Mouse (Mus musculus) olfactory bulb, adult 2 months (tissue): Measurements from ENCODE around the gene Tent5b. TPM values are rescaled to one million over a fixed set of nuclear protein-coding genes. Genes with fewer than 3 reads are reported as not detected.

Experiments
- H3K27ac ChIP-seq: fragments of 200-500 bp; 2 replicates; pipeline ENCODE4 v1.5.1; 2012; ENCODE audit warnings: low read depth, low read length; ENCODE audit not compliant: insufficient read depth
- H3K4me1 ChIP-seq: fragments of 200-500 bp; 2 replicates; pipeline ENCODE4 v1.6.1; 2012; ENCODE audit warnings: low read length; ENCODE audit not compliant: control insufficient read depth, insufficient read depth
- H3K4me3 ChIP-seq: fragments of 200-500 bp; 2 replicates; pipeline ENCODE4 v1.5.1; 2012; ENCODE audit warnings: mild to moderate bottlenecking, low read depth, low read length, moderate library complexity; ENCODE audit not compliant: insufficient read depth
- CTCF ChIP-seq: fragments of 200-500 bp; IDR thresholded peaks from 2 replicates; pipeline ENCODE4 v1.5.1; 2012; ENCODE audit warnings: low read depth, mild to moderate bottlenecking, low read length, moderate library complexity; ENCODE audit not compliant: insufficient read depth
- POLR2A ChIP-seq: fragments of 200-500 bp; IDR thresholded peaks from 2 replicates; pipeline ENCODE4 v1.6.1; 2012; ENCODE audit warnings: mild to moderate bottlenecking, low read depth, low read length, moderate library complexity; ENCODE audit not compliant: insufficient read depth
- WGBS: fragments of 180-500 bp; shearing (Covaris S2); methylation state at CpG from one replicate; pipeline ENCODE4 v1.1.7; 2018; 5-methylcytosine and 5-hydroxymethylcytosine counted together
- polyA plus RNA-seq: library from polyadenylated mRNA; stranded (reverse); fragments of >200 nt; gene quantifications from 2 replicates; pipeline ENCODE4 v1.2.4, GENCODE M21; 2012; ENCODE audit warnings: low replicate concordance; ENCODE audit not compliant: missing spikeins, insufficient read depth, insufficient read length

Gene Tent5b
- polyA plus RNA-seq, 1 experiment, result not detected

DNA sequence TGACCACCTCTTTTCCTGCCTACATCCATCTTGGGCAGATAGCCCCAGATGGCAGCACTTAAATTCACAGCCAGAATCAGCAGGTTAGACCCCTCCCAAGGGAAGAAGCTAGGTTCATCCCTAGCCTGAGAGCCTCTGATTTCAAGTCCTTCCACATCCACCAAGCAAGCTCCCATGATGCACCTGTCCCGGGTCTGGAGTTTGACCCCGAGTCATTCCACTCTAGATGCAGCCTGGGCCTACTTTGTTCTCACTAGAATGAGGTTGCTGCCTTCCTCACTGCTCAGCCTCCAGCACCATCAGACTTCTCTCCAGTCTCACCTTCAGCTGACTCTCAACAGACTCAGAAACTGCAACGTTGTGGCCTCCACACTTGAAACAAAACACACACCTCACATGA, 56.1 kb downstream of the Tent5b start:
- 86% methylated on average over 3 of the region's 3 CpGs for WGBS
- TF ChIP-seq POLR2A (no peak), CTCF (no peak)
- Histone ChIP-seq H3K27ac (no peak overlapping the region), H3K4me3 (no peak overlapping the region), H3K4me1 (peaks cover 3% of the 10 kb centered on the region; the same call in 1 of the 2 replicates)

DNA sequence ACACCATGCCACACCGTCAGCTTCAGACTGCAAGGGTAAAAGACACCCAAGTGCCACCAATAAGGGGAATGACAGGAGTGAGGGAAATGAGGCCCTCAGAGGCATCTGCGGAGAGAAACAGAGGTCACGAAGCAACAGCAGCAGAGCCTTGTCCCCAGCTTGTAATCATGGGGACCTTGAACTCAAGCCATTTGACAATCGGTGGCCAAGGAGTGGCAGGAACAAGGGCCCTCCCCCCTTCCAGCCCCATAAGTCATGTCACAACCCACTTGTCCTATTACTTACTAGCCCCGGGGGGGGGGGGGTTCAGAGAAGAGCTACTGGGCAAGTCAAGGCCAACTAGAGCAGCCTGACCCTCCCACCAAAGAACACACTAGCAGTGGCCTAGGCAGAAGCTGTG, 56.7 kb downstream of the Tent5b start:
- Histone ChIP-seq H3K4me3 (no peak overlapping the region), H3K27ac (no peak overlapping the region), H3K4me1 (peaks cover 4% of the 10 kb centered on the region; the same call in 1 of the 2 replicates)
- 91% methylated on average over 5 of the region's 5 CpGs for WGBS
- TF ChIP-seq CTCF (no peak), POLR2A (no peak)

Other genes starting within 250 kb of the Tent5b start
- gene Map3k6, start 239.3 kb upstream of the Tent5b start, polyA plus RNA-seq, result not detected in 2 replicates
- gene Sytl1, start 217.0 kb upstream of the Tent5b start, polyA plus RNA-seq, result not detected in 2 replicates
- gene Tmem222, start 202.3 kb upstream of the Tent5b start, polyA plus RNA-seq, result not detected in 2 replicates
- 113 TPM in 1 of 2 replicates, not detected in the other for gene Wdtc1, start 126.7 kb upstream of the Tent5b start, polyA plus RNA-seq
- gene Slc9a1, start 110.4 kb upstream of the Tent5b start, polyA plus RNA-seq, result not detected in 2 replicates
- gene Trnp1, start 18.4 kb downstream of the Tent5b start, polyA plus RNA-seq, result not detected in 2 replicates
- not detected in 2 replicates for gene Kdf1, start 38.8 kb downstream of the Tent5b start, polyA plus RNA-seq
- 355 TPM in 1 of 2 replicates, not detected in the other for gene Nudc, start 65.9 kb downstream of the Tent5b start, polyA plus RNA-seq
- gene Nr0b2, start 73.2 kb downstream of the Tent5b start, polyA plus RNA-seq, result not detected in 2 replicates
- gene Gpatch3, start 94.6 kb downstream of the Tent5b start, polyA plus RNA-seq, result not detected in 2 replicates
- not detected in 2 replicates for gene Gpn2, start 104.2 kb downstream of the Tent5b start, polyA plus RNA-seq
- gene Sfn, start 122.0 kb downstream of the Tent5b start, polyA plus RNA-seq, result not detected in 2 replicates
- not detected in 2 replicates for gene Zdhhc18, start 170.0 kb downstream of the Tent5b start, polyA plus RNA-seq
- not detected in 2 replicates for gene Pigv, start 192.5 kb downstream of the Tent5b start, polyA plus RNA-seq